Mouse (Mus musculus): ENCODE data around the gene Fbxl14. TPM values are rescaled to one million over a fixed set of nuclear protein-coding genes. Genes with fewer than 3 reads are reported as not detected.

Fbxl14 gene
- polyA plus RNA-seq, 1 experiment from 2014 or later, result 15.8 TPM

DNA sequence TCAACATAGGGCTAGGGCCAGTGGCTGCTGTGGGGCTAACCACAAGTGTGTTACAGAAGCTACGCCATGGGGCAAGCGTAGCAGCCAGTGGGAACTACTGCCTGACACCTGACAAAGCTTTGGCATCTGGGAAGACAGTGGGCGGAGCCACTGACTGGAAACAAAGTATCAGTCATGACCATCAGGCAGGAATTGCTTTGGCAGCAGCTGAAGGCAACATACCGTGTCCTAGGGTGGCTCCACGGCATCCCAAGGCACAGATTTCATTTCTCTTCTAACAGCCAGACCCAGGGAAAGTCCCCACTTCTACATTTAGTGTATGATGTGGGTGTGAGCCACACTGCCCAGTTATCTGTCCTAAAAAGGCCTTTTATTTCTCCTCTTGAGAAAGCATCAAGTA lies 47.0 kb downstream of the Fbxl14 start:
- Histone ChIP-seq H3K36me3 (ENCODE audit: inconsistent target) (no peaks in the 10 kb centered on the region), H3K79me2 (ENCODE audit: inconsistent target) (no peaks in the 10 kb centered on the region), H3K4me3 (ENCODE audit: inconsistent target) (no peak overlapping the region), H3K27ac (no peak overlapping the region)
- WGBS (ENCODE audit: missing documents), result 83% methylated on average over 5 of the region's 5 CpGs

- no peaks in the 10 kb centered on the region for H3K79me2 ChIP-seq (ENCODE audit: inconsistent target)
- WGBS (ENCODE audit: missing documents), result 28% methylated on average over 3 of the region's 3 CpGs
- no peak overlapping the region for H3K4me3 ChIP-seq (ENCODE audit: inconsistent target)
- no peak overlapping the region for H3K27ac ChIP-seq
- no peaks in the 10 kb centered on the region for H3K36me3 ChIP-seq (ENCODE audit: inconsistent target)
These were observed 50.2 kb downstream of the Fbxl14 start for GRCm38 (mm10) chr6:119529659-119530058.

Other genes with a start within 250 kb of the Fbxl14 start
- gene Cacna2d4, start 243.1 kb upstream of the Fbxl14 start, polyA plus RNA-seq (2018), result not detected in 3 replicates
- gene Lrtm2, start 148.9 kb upstream of the Fbxl14 start, polyA plus RNA-seq (2018), result not detected in 3 replicates
- 38.1 to 45.9 TPM (median 44.4 TPM) in 3 replicates for gene Adipor2, start 62.0 kb upstream of the Fbxl14 start, polyA plus RNA-seq (2018)
- not detected in 3 replicates for gene Wnt5b, start 64.7 kb downstream of the Fbxl14 start, polyA plus RNA-seq (2018)